Mouse (Mus musculus): ENCODE measurements around the gene Hist1h3h.
A peak's percentile ranks its signal among the peaks of the same experiment; 100 is the strongest.
"Not testable (repeated sequence)": the region's sequence is repeated elsewhere in the genome, so short reads cannot be mapped to it uniquely, and the experiment has no call there.

Hist1h3h gene

GRCm38 (mm10) chr13:21717397-21718357 is at the start of gene Hist1h3h:
Gene Hist1h3h, plus strand, starts transcription at chr13:21717659.
- peak; percentile 94 for DNase-seq (ENCODE audit: low read depth, low spot score)
- not testable (repeated sequence) for H3K36me3 ChIP-seq (ENCODE audit: control insufficient read depth, insufficient read depth, low read length, poor library complexity, severe bottlenecking); H3K27me3 ChIP-seq (ENCODE audit: control insufficient read depth, insufficient read depth, low read length, poor library complexity, severe bottlenecking)

GRCm38 (mm10) chr13:21677305-21677704 is 40.2 kb upstream of the Hist1h3h start, which contains the start of gene Olfr1360:
Gene Olfr1360, minus strand, starts transcription at chr13:21677405.
- Histone ChIP-seq H3K36me3 (ENCODE audit: control insufficient read depth, insufficient read depth, low read length, poor library complexity, severe bottlenecking) (no peaks in the 10 kb centered on the region), H3K27me3 (ENCODE audit: control insufficient read depth, insufficient read depth, low read length, poor library complexity, severe bottlenecking) (no peaks in the 10 kb centered on the region)
- DNase-seq (ENCODE audit: low read depth, low spot score), result no peak

GRCm38 (mm10) chr13:21697811-21698210 is 19.6 kb upstream of the Hist1h3h start, which contains the start of gene Olfr1359:
Gene Olfr1359, plus strand, starts transcription at chr13:21698111.
- H3K36me3 ChIP-seq (ENCODE audit: control insufficient read depth, insufficient read depth, low read length, poor library complexity, severe bottlenecking), result no peaks in the 10 kb centered on the region
- DNase-seq (ENCODE audit: low read depth, low spot score), result no peak
- H3K27me3 ChIP-seq (ENCODE audit: control insufficient read depth, insufficient read depth, low read length, poor library complexity, severe bottlenecking), result no peaks in the 10 kb centered on the region

- no peak for DNase-seq (ENCODE audit: low read depth, low spot score)
- no peaks in the 10 kb centered on the region for H3K27me3 ChIP-seq (ENCODE audit: control insufficient read depth, insufficient read depth, low read length, poor library complexity, severe bottlenecking)
- H3K36me3 ChIP-seq (ENCODE audit: control insufficient read depth, insufficient read depth, low read length, poor library complexity, severe bottlenecking), result no peaks in the 10 kb centered on the region
Observed at GRCm38 (mm10) chr13:21706669-21707068, 10.8 kb upstream of the Hist1h3h start.

- Histone ChIP-seq H3K36me3 (ENCODE audit: control insufficient read depth, insufficient read depth, low read length, poor library complexity, severe bottlenecking) (no peaks in the 10 kb centered on the region), H3K27me3 (ENCODE audit: control insufficient read depth, insufficient read depth, low read length, poor library complexity, severe bottlenecking) (no peaks in the 10 kb centered on the region)
- peak; percentile 91 for DNase-seq (ENCODE audit: low read depth, low spot score)
Observed at GRCm38 (mm10) chr13:21710031-21710711, 7.3 kb upstream of the Hist1h3h start.

GRCm38 (mm10) chr13:21710821-21711525 is 6.5 kb upstream of the Hist1h3h start:
- no peaks in the 10 kb centered on the region for H3K27me3 ChIP-seq (ENCODE audit: control insufficient read depth, insufficient read depth, low read length, poor library complexity, severe bottlenecking)
- H3K36me3 ChIP-seq (ENCODE audit: control insufficient read depth, insufficient read depth, low read length, poor library complexity, severe bottlenecking), result no peaks in the 10 kb centered on the region
- DNase-seq (ENCODE audit: low read depth, low spot score), result peak; percentile 93

GRCm38 (mm10) chr13:21711698-21712097 is 5.8 kb upstream of the Hist1h3h start:
- H3K27me3 ChIP-seq (ENCODE audit: control insufficient read depth, insufficient read depth, low read length, poor library complexity, severe bottlenecking), result no peaks in the 10 kb centered on the region
- H3K36me3 ChIP-seq (ENCODE audit: control insufficient read depth, insufficient read depth, low read length, poor library complexity, severe bottlenecking), result no peaks in the 10 kb centered on the region
- no peak for DNase-seq (ENCODE audit: low read depth, low spot score)

GRCm38 (mm10) chr13:21714725-21715124 is 2.7 kb upstream of the Hist1h3h start:
- Histone ChIP-seq H3K36me3 (ENCODE audit: control insufficient read depth, insufficient read depth, low read length, poor library complexity, severe bottlenecking) (no peaks in the 10 kb centered on the region), H3K27me3 (ENCODE audit: control insufficient read depth, insufficient read depth, low read length, poor library complexity, severe bottlenecking) (no peaks in the 10 kb centered on the region)
- peak; percentile 89 for DNase-seq (ENCODE audit: low read depth, low spot score)

GRCm38 (mm10) chr13:21715131-21715863 is 2.2 kb upstream of the Hist1h3h start:
- DNase-seq (ENCODE audit: low read depth, low spot score), result peak; percentile 27
- Histone ChIP-seq H3K36me3 (ENCODE audit: control insufficient read depth, insufficient read depth, low read length, poor library complexity, severe bottlenecking) (no peaks in the 10 kb centered on the region), H3K27me3 (ENCODE audit: control insufficient read depth, insufficient read depth, low read length, poor library complexity, severe bottlenecking) (no peaks in the 10 kb centered on the region)

- not testable (repeated sequence) for H3K36me3 ChIP-seq (ENCODE audit: control insufficient read depth, insufficient read depth, low read length, poor library complexity, severe bottlenecking); H3K27me3 ChIP-seq (ENCODE audit: control insufficient read depth, insufficient read depth, low read length, poor library complexity, severe bottlenecking)
- peak; percentile 95 for DNase-seq (ENCODE audit: low read depth, low spot score)
Observed at GRCm38 (mm10) chr13:21715864-21716539, 1.5 kb upstream of the Hist1h3h start, which contains the start of the genes Hist1h2bl and Hist1h2ai. Gene Hist1h2bl, minus strand, starts transcription at chr13:21716143. Gene Hist1h2ai, plus strand, starts transcription at chr13:21716422.

- H3K27me3 ChIP-seq (ENCODE audit: control insufficient read depth, insufficient read depth, low read length, poor library complexity, severe bottlenecking); H3K36me3 ChIP-seq (ENCODE audit: control insufficient read depth, insufficient read depth, low read length, poor library complexity, severe bottlenecking): not testable (repeated sequence)
- peak; percentile 79 for DNase-seq (ENCODE audit: low read depth, low spot score)
Observed at GRCm38 (mm10) chr13:21716540-21717391, 693 bp upstream of the Hist1h3h start.

GRCm38 (mm10) chr13:21718381-21719080 is 1.1 kb downstream of the Hist1h3h start:
- Histone ChIP-seq H3K36me3 (ENCODE audit: control insufficient read depth, insufficient read depth, low read length, poor library complexity, severe bottlenecking) (no peaks in the 10 kb centered on the region), H3K27me3 (ENCODE audit: control insufficient read depth, insufficient read depth, low read length, poor library complexity, severe bottlenecking) (no peaks in the 10 kb centered on the region)
- no peak for DNase-seq (ENCODE audit: low read depth, low spot score)

Measured in splenic B cell, adult 2 months (primary cell).